Mouse (Mus musculus): ENCODE measurements around the gene Erc2.

- TF ChIP-seq CTCF (conservative IDR thresholded peaks at IDR 0.05; ENCODE audit: low read length): no peak
- no peak for TF ChIP-seq POU5F1 (IDR thresholded peaks at IDR 0.05; ENCODE audit: borderline replicate concordance, low read length)
Observed at GRCm38 (mm10) chr14:28328512-28328911, 706.3 kb downstream of the Erc2 start.

Data from E14TG2a.4 (cell line).